Mouse (Mus musculus): ENCODE measurements around the gene Ager. TPM values are rescaled to one million over a fixed set of nuclear protein-coding genes. Genes with fewer than 3 reads are reported as not detected.

The Ager gene
- polyA plus RNA-seq (2015; fragmentation: Nextera tagmentation; extraction: Ambion mirVana): 3.7 and 4.0 TPM in 2 replicates

- Histone ChIP-seq H3K27ac (replicated peaks) (peak within 1 kb of the TSS; percentile 32; the same call in 1 of the 2 replicates), H3K4me3 (no peak within 1 kb of the TSS), H3K27me3 (replicated peaks) (no peaks in the 10 kb centered on the region), H3K9ac (peak within 1 kb of the TSS; percentile 44), H3K9me3 (no peaks in the 10 kb centered on the region), H3K4me2 (peak within 1 kb of the TSS; percentile 37), H3K36me3 (peaks cover 55% of the 10 kb centered on the region), H3K4me1 (peaks cover 68% of the 10 kb centered on the region)
- 12% methylated on average over 6 of the region's 6 CpGs for WGBS
- ATAC-seq (ENCODE audit: extremely low read depth, insufficient number of reproducible peaks, low FRiP score, low TSS enrichment): no peak
These were observed at the start of gene Ager for GRCm38 (mm10) chr17:34597566-34598095. Ager (plus strand) TSS chr17:34597862.

GRCm38 (mm10) chr17:34549156-34549555, 48.5 kb upstream of the Ager start:
- H3K4me2 ChIP-seq: no peak overlapping the region
- H3K9ac ChIP-seq: no peak overlapping the region
- no peak for ATAC-seq (ENCODE audit: extremely low read depth, insufficient number of reproducible peaks, low FRiP score, low TSS enrichment)
- no peak overlapping the region for H3K27ac ChIP-seq (replicated peaks)
- H3K36me3 ChIP-seq: no peaks in the 10 kb centered on the region
- no peaks in the 10 kb centered on the region for H3K27me3 ChIP-seq (replicated peaks)
- WGBS: 87% methylated on average over 3 of the region's 3 CpGs
- H3K4me1 ChIP-seq: no peaks in the 10 kb centered on the region
- no peak overlapping the region for H3K4me3 ChIP-seq
- H3K9me3 ChIP-seq: no peaks in the 10 kb centered on the region

- Histone ChIP-seq H3K9me3 (no peaks in the 10 kb centered on the region), H3K4me2 (no peak overlapping the region), H3K4me1 (no peaks in the 10 kb centered on the region), H3K9ac (no peak overlapping the region), H3K36me3 (no peaks in the 10 kb centered on the region), H3K4me3 (no peak overlapping the region), H3K27me3 (replicated peaks) (no peaks in the 10 kb centered on the region), H3K27ac (replicated peaks) (no peak overlapping the region)
- no peak for ATAC-seq (ENCODE audit: extremely low read depth, insufficient number of reproducible peaks, low FRiP score, low TSS enrichment)
- WGBS: 63% methylated on average over 2 of the region's 2 CpGs
These were observed 47.8 kb upstream of the Ager start for GRCm38 (mm10) chr17:34549843-34550242.

- Histone ChIP-seq H3K4me2 (no peak overlapping the region), H3K4me3 (no peak overlapping the region), H3K9ac (no peak overlapping the region), H3K27me3 (replicated peaks) (no peaks in the 10 kb centered on the region; the same call in 1 of the 2 replicates), H3K27ac (replicated peaks) (no peak overlapping the region), H3K9me3 (no peaks in the 10 kb centered on the region), H3K4me1 (no peaks in the 10 kb centered on the region), H3K36me3 (no peaks in the 10 kb centered on the region)
- no peak for ATAC-seq (ENCODE audit: extremely low read depth, insufficient number of reproducible peaks, low FRiP score, low TSS enrichment)
- 20% methylated on average over 5 of the region's 5 CpGs for WGBS
These were observed 42.2 kb upstream of the Ager start for GRCm38 (mm10) chr17:34555483-34555882.

GRCm38 (mm10) chr17:34556406-34556805, 41.3 kb upstream of the Ager start:
- no peaks in the 10 kb centered on the region for H3K4me1 ChIP-seq
- 63% methylated on average over 8 of the region's 8 CpGs for WGBS
- H3K27me3 ChIP-seq (replicated peaks): no peaks in the 10 kb centered on the region; the same call in 1 of the 2 replicates
- H3K4me2 ChIP-seq: no peak overlapping the region
- ATAC-seq (ENCODE audit: extremely low read depth, insufficient number of reproducible peaks, low FRiP score, low TSS enrichment): no peak
- no peak overlapping the region for H3K4me3 ChIP-seq
- no peaks in the 10 kb centered on the region for H3K9me3 ChIP-seq
- no peaks in the 10 kb centered on the region for H3K36me3 ChIP-seq
- no peak overlapping the region for H3K27ac ChIP-seq (replicated peaks)
- H3K9ac ChIP-seq: no peak overlapping the region

GRCm38 (mm10) chr17:34557411-34557810, 40.3 kb upstream of the Ager start:
- Histone ChIP-seq H3K36me3 (no peaks in the 10 kb centered on the region), H3K9me3 (no peaks in the 10 kb centered on the region), H3K4me1 (no peaks in the 10 kb centered on the region), H3K9ac (no peak overlapping the region), H3K4me2 (no peak overlapping the region), H3K27ac (replicated peaks) (no peak overlapping the region), H3K27me3 (replicated peaks) (no peaks in the 10 kb centered on the region; the same call in 1 of the 2 replicates), H3K4me3 (no peak overlapping the region)
- WGBS: 78% methylated on average over 11 of the region's 11 CpGs
- no peak for ATAC-seq (ENCODE audit: extremely low read depth, insufficient number of reproducible peaks, low FRiP score, low TSS enrichment)

GRCm38 (mm10) chr17:34559116-34559515, 38.5 kb upstream of the Ager start:
- Histone ChIP-seq H3K9ac (no peak overlapping the region), H3K36me3 (no peaks in the 10 kb centered on the region), H3K27me3 (replicated peaks) (no peaks in the 10 kb centered on the region; the same call in 1 of the 2 replicates), H3K27ac (replicated peaks) (no peak overlapping the region), H3K4me1 (peaks cover 4% of the 10 kb centered on the region), H3K4me2 (no peak overlapping the region), H3K9me3 (no peaks in the 10 kb centered on the region), H3K4me3 (no peak overlapping the region)
- WGBS: 78% methylated on average over 7 of the region's 7 CpGs
- no peak for ATAC-seq (ENCODE audit: extremely low read depth, insufficient number of reproducible peaks, low FRiP score, low TSS enrichment)

- Histone ChIP-seq H3K36me3 (no peaks in the 10 kb centered on the region), H3K4me2 (no peak overlapping the region), H3K27ac (replicated peaks) (no peak overlapping the region), H3K4me3 (no peak overlapping the region), H3K9me3 (no peaks in the 10 kb centered on the region), H3K9ac (no peak overlapping the region), H3K27me3 (replicated peaks) (no peaks in the 10 kb centered on the region; the same call in 1 of the 2 replicates), H3K4me1 (peaks cover 12% of the 10 kb centered on the region)
- ATAC-seq (ENCODE audit: extremely low read depth, insufficient number of reproducible peaks, low FRiP score, low TSS enrichment): no peak
- WGBS: 18% methylated on average over 15 of the region's 15 CpGs
These were observed 37.8 kb upstream of the Ager start for GRCm38 (mm10) chr17:34559895-34560294.

GRCm38 (mm10) chr17:34560438-34560837, 37.2 kb upstream of the Ager start:
- Histone ChIP-seq H3K36me3 (no peaks in the 10 kb centered on the region), H3K9me3 (no peaks in the 10 kb centered on the region), H3K4me1 (peaks cover 15% of the 10 kb centered on the region), H3K27me3 (replicated peaks) (no peaks in the 10 kb centered on the region; the same call in 1 of the 2 replicates), H3K4me3 (no peak overlapping the region), H3K4me2 (no peak overlapping the region), H3K9ac (no peak overlapping the region), H3K27ac (replicated peaks) (no peak overlapping the region)
- 83% methylated on average over 6 of the region's 6 CpGs for WGBS
- no peak for ATAC-seq (ENCODE audit: extremely low read depth, insufficient number of reproducible peaks, low FRiP score, low TSS enrichment)

- no peak for ATAC-seq (ENCODE audit: extremely low read depth, insufficient number of reproducible peaks, low FRiP score, low TSS enrichment)
- Histone ChIP-seq H3K4me2 (0 out of 2 replicates have a peak overlapping the region, but pooled peaks have one; percentile 9), H3K27me3 (replicated peaks) (peaks cover 3% of the 10 kb centered on the region; the same call in 1 of the 2 replicates), H3K9me3 (no peaks in the 10 kb centered on the region), H3K27ac (replicated peaks) (peak overlapping the region; percentile 65; the same call in 1 of the 2 replicates), H3K4me1 (peaks cover 15% of the 10 kb centered on the region), H3K4me3 (no peak overlapping the region), H3K9ac (no peak overlapping the region), H3K36me3 (no peaks in the 10 kb centered on the region)
- WGBS: 42% methylated on average over 8 of the region's 8 CpGs
These were observed 36.5 kb upstream of the Ager start for GRCm38 (mm10) chr17:34561200-34561599.

GRCm38 (mm10) chr17:34562595-34562994, 35.1 kb upstream of the Ager start:
- Histone ChIP-seq H3K36me3 (no peaks in the 10 kb centered on the region), H3K4me2 (no peak overlapping the region), H3K9ac (no peak overlapping the region), H3K9me3 (no peaks in the 10 kb centered on the region), H3K27me3 (replicated peaks) (peaks cover 16% of the 10 kb centered on the region; the same call in 1 of the 2 replicates), H3K4me1 (peaks cover 15% of the 10 kb centered on the region), H3K4me3 (no peak overlapping the region), H3K27ac (replicated peaks) (no peak overlapping the region)
- ATAC-seq (ENCODE audit: extremely low read depth, insufficient number of reproducible peaks, low FRiP score, low TSS enrichment): no peak
- 46% methylated on average over 3 of the region's 3 CpGs for WGBS

GRCm38 (mm10) chr17:34563354-34563753, 34.3 kb upstream of the Ager start:
- Histone ChIP-seq H3K9ac (no peak overlapping the region), H3K9me3 (no peaks in the 10 kb centered on the region), H3K4me3 (no peak overlapping the region), H3K27me3 (replicated peaks) (peaks cover 20% of the 10 kb centered on the region; the same call in 1 of the 2 replicates), H3K4me1 (peaks cover 15% of the 10 kb centered on the region), H3K27ac (replicated peaks) (no peak overlapping the region), H3K36me3 (no peaks in the 10 kb centered on the region), H3K4me2 (no peak overlapping the region)
- 65% methylated on average over 11 of the region's 11 CpGs for WGBS
- no peak for ATAC-seq (ENCODE audit: extremely low read depth, insufficient number of reproducible peaks, low FRiP score, low TSS enrichment)
